Mouse (Mus musculus) CH12.LX (cell line): ENCODE measurements at regions not wholly inside any gene's neighbourhood (a gene's known extent, or its start where the extent isn't known, plus 50 kb on each side); places are given as distances from the start of the nearest gene placed in this dataset.

Source experiments
- KAT2A ChIP-seq: IDR thresholded peaks from 2 replicates; pipeline ENCODE4 v1.6.1; 2012; ENCODE audit warnings: low read length, improper control_type of control experiment, inconsistent platforms; ENCODE audit not compliant: insufficient replicate concordance
- POLR2A ChIP-seq: IDR thresholded peaks from 2 replicates; pipeline ENCODE4 v1.6.1; 2011; ENCODE audit warnings: low read depth, mild to moderate bottlenecking, improper control_type of control experiment, low read length
- TCF12 ChIP-seq: IDR thresholded peaks from 2 replicates; pipeline ENCODE4 v1.6.1; 2014; ENCODE audit warnings: low read depth, mild to moderate bottlenecking, inconsistent platforms, low read length, improper control_type of control experiment

- no peak for TF ChIP-seq TCF12
- TF ChIP-seq KAT2A = no peak
- no peak for TF ChIP-seq POLR2A
These were observed 240.0 kb upstream of the Impg1 start for GRCm38 (mm10) chr9:80705264-80705663.
